9 mouse cellular contexts compared by ENCODE assay signal in the genomic region with DNA sequence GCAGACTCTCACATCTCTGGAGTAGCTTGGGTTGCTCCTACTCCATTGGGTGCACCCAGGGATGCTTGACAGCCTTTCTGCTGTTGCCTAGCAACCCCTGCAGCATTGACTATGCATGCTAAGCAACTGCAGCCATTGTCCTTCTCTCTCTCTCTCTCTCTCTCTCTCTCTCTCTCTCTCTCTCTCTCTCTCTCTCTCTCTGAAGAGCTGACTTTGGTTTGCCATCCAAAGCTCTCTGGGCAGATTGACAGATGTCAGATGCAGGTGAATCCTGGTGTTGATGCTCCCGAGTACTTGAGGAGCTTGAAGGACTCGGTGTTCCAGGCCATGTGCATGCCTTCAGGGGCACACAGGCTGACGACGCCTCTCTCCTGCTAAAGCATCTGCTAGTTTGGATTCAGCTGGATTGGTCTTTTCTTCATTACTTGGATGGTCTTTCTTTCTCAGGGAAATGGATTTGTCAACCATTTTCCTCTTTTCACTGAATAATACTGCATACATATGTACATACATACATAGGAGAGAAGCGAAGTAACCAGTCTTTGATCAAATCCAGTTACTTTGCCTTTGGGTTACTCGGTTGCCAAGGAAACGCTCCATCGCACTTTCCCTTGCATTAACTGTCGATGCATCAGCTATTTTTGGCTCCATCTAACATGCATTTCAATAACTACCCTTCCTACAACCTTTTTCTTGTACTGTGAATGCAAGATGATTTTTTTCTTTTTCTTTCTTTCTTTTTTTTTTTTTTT.
DNase-seq lines count a peak whose midpoint lies in the region; ATAC-seq lines count a peak whose summit lies in the region.
"Had no signal": no experiment of that assay in that cellular context is flagged by ENCODE, and none has a peak within 500 bp of the region (broad histone marks: within the 10 kb centered on the region; RNA-seq: fewer than 3 reads in every experiment).

No protein-coding gene starts in this region.

- 17% methylated on average over 9 of the region's 9 CpGs for WGBS in forebrain, embryonic 16.5 days
- WGBS in neural tube, embryonic 14.5 days = 25% methylated on average over 9 of the region's 9 CpGs

- H3K27ac ChIP-seq in forebrain, embryonic 16.5 days (ENCODE audit: low read length) = peak overlapping the region; percentile 97
- peak overlapping the region; percentile 91 for H3K27ac ChIP-seq in neural tube, embryonic 14.5 days (ENCODE audit: low read depth, low read length)

- intact Hi-C loops in heart, postnatal 25 days (cut with DNase I) = no loop called here

- peak overlapping the region; percentile 37 for H3K4me2 ChIP-seq in forebrain, embryonic 16.5 days (ENCODE audit: low read length)
- H3K4me2 ChIP-seq in neural tube, embryonic 14.5 days (ENCODE audit: low read depth, low read length) = peak overlapping the region; percentile 4; the same call in 1 of the 2 replicates

- peak; percentile 87 for DNase-seq in embryo, embryonic 10.5 days (ENCODE audit: low spot score)
- peak; percentile 62 for DNase-seq in left cerebral cortex, adult 11 months (ENCODE audit: low spot score)
- DNase-seq in spleen, postnatal 14 days (ENCODE audit: low spot score in 2 of 2) = no peak
- no peak for DNase-seq in testis, postnatal 14 days (ENCODE audit: low spot score)
- DNase-seq in heart, postnatal 25 days (ENCODE audit: low spot score) = no peak
- no peak for DNase-seq in urinary bladder, adult 2 months (ENCODE audit: low spot score)
- DNase-seq: lung, postnatal 36 days had no signal

- H3K9me3 ChIP-seq in forebrain, embryonic 16.5 days (ENCODE audit: control insufficient read depth, low read length) = no peaks in the 10 kb centered on the region
- H3K9me3 ChIP-seq in neural tube, embryonic 14.5 days (ENCODE audit: control insufficient read depth, low read length) = no peaks in the 10 kb centered on the region

- peak; percentile 99 for ATAC-seq in forebrain, embryonic 16.5 days
- peak; percentile 99 for ATAC-seq in neural tube, embryonic 14.5 days (ENCODE audit: low read depth)

- 0 out of 2 replicates have a peak overlapping the region, but pooled peaks have one; percentile 32 for H3K9ac ChIP-seq in forebrain, embryonic 16.5 days (replicated peaks; ENCODE audit: low read depth, low read length)
- no peak overlapping the region for H3K9ac ChIP-seq in neural tube, embryonic 14.5 days (replicated peaks; ENCODE audit: low read depth, low read length)

- no peaks in the 10 kb centered on the region for H3K27me3 ChIP-seq in forebrain, embryonic 16.5 days (replicated peaks; ENCODE audit: control insufficient read depth, insufficient read depth, low read length)
- H3K27me3 ChIP-seq in neural tube, embryonic 14.5 days (ENCODE audit: control insufficient read depth, insufficient read depth, low read length) = no peaks in the 10 kb centered on the region

- 0 out of 2 replicates have a peak overlapping the region, but pooled peaks have one; percentile 10 for H3K4me3 ChIP-seq in forebrain, embryonic 16.5 days (replicated peaks; ENCODE audit: low read length)
- no peak overlapping the region for H3K4me3 ChIP-seq in neural tube, embryonic 14.5 days (ENCODE audit: low read depth, low read length)

- peaks cover 24% of the 10 kb centered on the region for H3K4me1 ChIP-seq in forebrain, embryonic 16.5 days (replicated peaks; ENCODE audit: control insufficient read depth, insufficient read depth, low read length)
- H3K4me1 ChIP-seq in neural tube, embryonic 14.5 days (ENCODE audit: control insufficient read depth, insufficient read depth, low read length) = peaks cover 24% of the 10 kb centered on the region

- no peaks in the 10 kb centered on the region for H3K36me3 ChIP-seq in forebrain, embryonic 16.5 days (ENCODE audit: control insufficient read depth, insufficient read depth)
- no peaks in the 10 kb centered on the region for H3K36me3 ChIP-seq in neural tube, embryonic 14.5 days (ENCODE audit: control insufficient read depth, insufficient read depth, low read length)

Comparison
In these comparisons a context has a peak if more than half of its experiments do, and no peak if none do; other contexts are left out.
1. DNase-seq: peak in embryo, embryonic 10.5 days (single experiment) and left cerebral cortex, adult 11 months (single experiment); none in spleen, postnatal 14 days (0 of 2), testis, postnatal 14 days (single experiment), heart, postnatal 25 days (single experiment) and urinary bladder, adult 2 months (single experiment).